ENCODE assay signal across 9 mouse cellular contexts in the genomic region with DNA sequence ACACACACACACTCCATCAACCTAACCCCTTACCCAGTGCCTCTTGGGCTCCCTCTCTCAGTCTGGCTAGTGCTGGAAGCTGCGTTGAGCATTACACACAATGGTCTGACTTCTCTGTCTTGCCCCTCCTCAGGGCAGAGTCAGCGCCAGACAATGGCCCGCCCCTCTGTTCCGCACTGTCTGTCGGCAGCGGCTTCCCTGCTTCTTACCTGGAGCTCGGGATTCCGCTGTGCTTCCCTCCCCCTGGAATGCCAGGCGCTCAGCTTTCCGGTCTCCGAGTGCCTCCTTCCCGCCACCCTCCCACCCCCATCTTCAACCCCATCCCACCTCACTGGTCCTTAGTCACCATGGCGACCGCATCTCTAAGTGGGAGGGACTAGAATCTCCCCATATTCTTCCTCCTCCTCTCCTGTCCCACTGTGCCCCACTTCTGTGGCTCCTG. TPM values are rescaled to one million over a fixed set of nuclear protein-coding genes. Genes with fewer than 3 reads are reported as not detected.
DNase-seq lines count a peak whose midpoint lies in the region; ATAC-seq and TF ChIP-seq lines count a peak whose summit lies in the region.
"Had no signal": no experiment of that assay in that cellular context is flagged by ENCODE, and none has a peak within 500 bp of the region (broad histone marks: within the 10 kb centered on the region; RNA-seq: fewer than 3 reads in every experiment).

No protein-coding gene starts in this region.

- no peaks in the 10 kb centered on the region for H3K79me2 ChIP-seq in heart, adult 2 months (replicated peaks; ENCODE audit: control insufficient read depth, insufficient read depth, low read length)

- 4% methylated on average over 14 of the region's 14 CpGs for WGBS in heart, adult 2 months
- WGBS in forebrain, embryonic 15.5 days = 4% methylated on average over 14 of the region's 14 CpGs
- WGBS in midbrain, embryonic 10.5 days = 1% methylated on average over 14 of the region's 14 CpGs

- intact Hi-C loops in heart, adult 2 months (cut with DNase I) = no loop called here

- H3K9ac ChIP-seq in heart, adult 2 months (ENCODE audit: low read depth, low read length) = no peak overlapping the region
- H3K9ac ChIP-seq in forebrain, embryonic 15.5 days (replicated peaks) = peak overlapping the region; percentile 57
- H3K9ac ChIP-seq: liver, embryonic 14.5 days had no signal

- H3K27ac ChIP-seq in heart, adult 2 months = no peak overlapping the region
- peak overlapping the region; percentile 69 for H3K27ac ChIP-seq in forebrain, embryonic 15.5 days (replicated peaks)
- peak overlapping the region; percentile 73 for H3K27ac ChIP-seq in midbrain, embryonic 10.5 days (replicated peaks)
- H3K27ac ChIP-seq: liver, embryonic 14.5 days had no signal

- H3K9me3 ChIP-seq in forebrain, embryonic 15.5 days = no peaks in the 10 kb centered on the region
- no peaks in the 10 kb centered on the region for H3K9me3 ChIP-seq in midbrain, embryonic 10.5 days (replicated peaks)

- no peaks in the 10 kb centered on the region for H3K36me3 ChIP-seq in heart, adult 2 months (ENCODE audit: control insufficient read depth, insufficient read depth, low read length)
- no peaks in the 10 kb centered on the region for H3K36me3 ChIP-seq in forebrain, embryonic 15.5 days
- H3K36me3 ChIP-seq in midbrain, embryonic 10.5 days = no peaks in the 10 kb centered on the region

- DNase-seq in heart, adult 11 months = peak; percentile 89
- no peak for DNase-seq in heart, adult 2 months
- peak; percentile 44 for DNase-seq in R1 (ENCODE audit: low read depth, low spot score)
- peak; percentile 50 for DNase-seq in midbrain, embryonic 10.5 days (ENCODE audit: low spot score)
- no peak for DNase-seq in adrenal gland, postnatal 10 days
- DNase-seq in ovary, adult 18-20 months (ENCODE audit: low spot score) = no peak
- no peak for DNase-seq in natural killer cell, adult 2 months (ENCODE audit: low spot score in 2 of 2)

- H3K27me3 ChIP-seq in heart, adult 2 months (ENCODE audit: control insufficient read depth, insufficient read depth, low read length) = no peaks in the 10 kb centered on the region
- no peaks in the 10 kb centered on the region for H3K27me3 ChIP-seq in forebrain, embryonic 15.5 days
- H3K27me3 ChIP-seq in midbrain, embryonic 10.5 days (ENCODE audit: low read depth, poor library complexity, severe bottlenecking) = peaks cover 56% of the 10 kb centered on the region

- TF ChIP-seq EP300 in heart, adult 2 months (IDR thresholded peaks at IDR 0.05; ENCODE audit: insufficient read depth, low read depth, low read length) = no peak

- no peaks in the 10 kb centered on the region; the same call in 1 of the 2 replicates for H3K4me1 ChIP-seq in heart, adult 2 months (ENCODE audit: control insufficient read depth, insufficient read depth, low read length)
- peaks cover 36% of the 10 kb centered on the region for H3K4me1 ChIP-seq in forebrain, embryonic 15.5 days
- peaks cover 44% of the 10 kb centered on the region for H3K4me1 ChIP-seq in midbrain, embryonic 10.5 days

- peak overlapping the region; percentile 46 for H3K4me2 ChIP-seq in forebrain, embryonic 15.5 days (replicated peaks)

- no peak for TF ChIP-seq POLR2A in heart, adult 2 months (IDR thresholded peaks at IDR 0.05; ENCODE audit: insufficient read depth, low read depth, low read length)

- TF ChIP-seq CTCF in heart, adult 2 months (IDR thresholded peaks at IDR 0.05) = no peak

- ATAC-seq in forebrain, embryonic 15.5 days (replicated peaks) = peak; percentile 82

- no peak overlapping the region for H3K4me3 ChIP-seq in heart, adult 2 months
- H3K4me3 ChIP-seq in forebrain, embryonic 15.5 days = peak overlapping the region; percentile 50
- peak overlapping the region; percentile 55 for H3K4me3 ChIP-seq in midbrain, embryonic 10.5 days

RNA-seq across cellular contexts. Expression of a gene that starts 2.2 kb away (rescaled TPM):
- 1 to 10 TPM; 3.2 to 3.3 TPM for total RNA-seq in heart, adult 2 months (2021)
- polyA plus RNA-seq in heart, adult 2 months (2012; rRNA removed) = 8.5 and 9.5 TPM in 2 replicates
- polyA plus RNA-seq in forebrain, embryonic 15.5 days (2015; fragmentation: Nextera tagmentation; extraction: Ambion mirVana) = 16.3 and 17.7 TPM in 2 replicates
- 4.9 and 10.5 TPM in 2 replicates for polyA plus RNA-seq in midbrain, embryonic 10.5 days (2016; fragmentation: Nextera tagmentation; extraction: Ambion mirVana)
- total RNA-seq in adrenal gland, postnatal 10 days (2021) = 10 to 100 TPM; 13.4 to 15.5 TPM

RNA-seq across cellular contexts. Expression of a gene that starts 33.9 kb away (rescaled TPM):
- total RNA-seq in heart, adult 2 months (2021) = 10 to 100 TPM; 11.9 to 14.6 TPM
- 19.1 and 25.9 TPM in 2 replicates for polyA plus RNA-seq in heart, adult 2 months (2012; rRNA removed)
- polyA plus RNA-seq in forebrain, embryonic 15.5 days (2015; fragmentation: Nextera tagmentation; extraction: Ambion mirVana) = 31.3 and 33.2 TPM in 2 replicates
- 18.7 and 20.0 TPM in 2 replicates for polyA plus RNA-seq in midbrain, embryonic 10.5 days (2016; fragmentation: Nextera tagmentation; extraction: Ambion mirVana)
- total RNA-seq in adrenal gland, postnatal 10 days (2021) = 10 to 100 TPM; 37.8 to 47.6 TPM

RNA-seq across cellular contexts. Expression of a gene that starts 48.7 kb away (rescaled TPM):
- total RNA-seq in heart, adult 2 months (2021) = 10 to 100 TPM; 12.4 to 15.9 TPM
- 20.8 and 22.3 TPM in 2 replicates for polyA plus RNA-seq in heart, adult 2 months (2012; rRNA removed)
- 55.1 and 64.8 TPM in 2 replicates for polyA plus RNA-seq in forebrain, embryonic 15.5 days (2015; fragmentation: Nextera tagmentation; extraction: Ambion mirVana)
- polyA plus RNA-seq in midbrain, embryonic 10.5 days (2016; fragmentation: Nextera tagmentation; extraction: Ambion mirVana) = 162 and 174 TPM in 2 replicates
- total RNA-seq in adrenal gland, postnatal 10 days (2021) = 10 to 100 TPM; 60.2 to 62.6 TPM

RNA-seq across cellular contexts. Expression of a gene that starts 51.0 kb away (rescaled TPM):
- total RNA-seq in heart, adult 2 months (2021) = 100 to 1,000 TPM; 117 to 138 TPM
- polyA plus RNA-seq in heart, adult 2 months (2012; rRNA removed) = 67.3 and 85.2 TPM in 2 replicates
- polyA plus RNA-seq in forebrain, embryonic 15.5 days (2015; fragmentation: Nextera tagmentation; extraction: Ambion mirVana) = 23.4 and 27.5 TPM in 2 replicates
- 13.5 and 18.3 TPM in 2 replicates for polyA plus RNA-seq in midbrain, embryonic 10.5 days (2016; fragmentation: Nextera tagmentation; extraction: Ambion mirVana)
- 100 to 1,000 TPM; 102 to 104 TPM for total RNA-seq in adrenal gland, postnatal 10 days (2021)

Comparison
In these comparisons a context has a peak if more than half of its experiments do, and no peak if none do; other contexts are left out.
1. DNase-seq: peak in heart, adult 11 months (single experiment), R1 (single experiment) and midbrain, embryonic 10.5 days (single experiment); none in heart, adult 2 months (0 of 2), adrenal gland, postnatal 10 days (single experiment), ovary, adult 18-20 months (single experiment) and natural killer cell, adult 2 months (0 of 2).